Mouse (Mus musculus) telencephalon, adult 2 months (tissue): ENCODE measurements around the gene Ccdc93.

Experiments used
- DNase-seq: peaks from one replicate; pipeline ENCODE4 v3.0.0-alpha.2; 2011; ENCODE audit warnings: low read depth, low spot score

The Ccdc93 gene

DNA sequence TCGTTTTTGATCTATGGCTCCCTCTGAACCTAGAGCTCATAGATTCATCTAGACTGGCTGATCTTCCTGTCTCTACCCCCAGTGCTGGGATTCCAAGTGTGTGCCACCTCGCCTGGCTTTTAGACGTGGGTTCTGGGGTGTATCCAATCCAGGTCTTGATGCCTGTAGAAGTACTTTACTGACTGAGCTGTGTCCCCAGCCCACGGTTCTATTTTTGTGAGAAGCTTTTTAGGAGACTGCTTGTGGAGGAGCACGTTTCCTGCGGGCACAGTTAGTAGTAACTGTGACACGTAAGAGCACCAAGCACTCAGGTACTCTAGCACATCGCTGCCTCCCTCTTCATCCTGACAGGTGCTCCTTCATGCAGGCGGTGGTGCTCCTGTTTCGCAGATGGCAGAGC, 16.4 kb downstream of the Ccdc93 start:
- DNase-seq, result peak; percentile 45

DNA sequence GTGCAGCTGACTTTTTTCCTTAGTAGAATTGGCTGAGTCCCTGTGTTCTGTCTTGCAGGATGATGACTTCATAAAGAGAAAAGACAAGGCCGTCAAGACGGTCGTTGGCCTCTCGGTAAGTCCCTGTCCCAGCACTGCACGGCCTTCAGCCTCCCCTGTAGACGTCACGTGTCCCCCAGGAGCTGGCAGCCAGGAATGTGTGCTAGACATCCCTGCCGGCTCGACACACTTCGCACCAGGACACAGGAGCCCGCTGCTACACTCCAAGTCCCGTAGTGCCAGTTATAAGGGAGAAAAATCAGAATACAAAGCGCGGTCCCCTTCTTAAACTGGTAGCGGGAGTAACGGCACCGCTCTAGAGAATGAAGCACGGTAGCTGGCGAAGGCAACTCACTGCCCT, 17.3 kb downstream of the Ccdc93 start:
- no peak for DNase-seq

DNA sequence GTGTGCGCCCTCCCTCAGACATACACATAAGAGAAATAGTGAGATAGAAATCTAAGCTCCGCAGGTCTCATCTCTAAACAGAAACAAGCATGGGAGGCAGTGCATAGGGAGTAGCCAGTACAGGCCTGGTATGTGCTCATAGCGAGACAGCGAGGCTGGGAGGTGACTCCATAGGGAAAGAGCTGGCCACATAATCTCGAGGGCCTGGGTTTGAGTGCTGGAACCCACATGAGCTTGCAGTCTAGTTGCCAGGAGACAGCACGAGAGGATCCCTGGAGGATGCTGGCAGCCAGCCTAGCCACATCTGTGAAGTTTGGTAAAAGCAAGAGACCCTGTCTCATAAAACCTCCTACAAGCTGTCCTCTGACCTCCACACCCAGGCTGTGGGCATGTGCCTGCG, 20.2 kb downstream of the Ccdc93 start:
- no peak for DNase-seq

DNA sequence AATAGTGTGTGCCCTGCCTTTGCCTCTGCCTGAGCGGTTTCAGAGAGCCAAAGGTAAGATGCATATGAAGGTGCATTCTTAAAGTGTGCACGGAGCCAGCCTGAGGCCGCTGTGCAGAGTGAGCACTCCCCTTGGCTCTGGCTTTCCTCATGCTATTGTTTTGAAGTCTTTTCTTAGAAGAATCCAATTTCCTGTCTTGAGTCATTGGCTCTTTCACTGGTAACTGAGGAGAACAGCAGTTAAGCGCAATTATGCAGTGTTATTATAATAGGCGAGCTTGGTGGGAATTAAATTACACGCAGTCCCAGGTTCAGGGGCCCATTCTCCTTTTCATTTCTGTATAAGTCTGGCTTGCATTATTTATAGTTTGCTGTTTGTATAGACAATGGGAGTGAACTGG, 21.6 kb downstream of the Ccdc93 start:
- DNase-seq, result no peak

DNA sequence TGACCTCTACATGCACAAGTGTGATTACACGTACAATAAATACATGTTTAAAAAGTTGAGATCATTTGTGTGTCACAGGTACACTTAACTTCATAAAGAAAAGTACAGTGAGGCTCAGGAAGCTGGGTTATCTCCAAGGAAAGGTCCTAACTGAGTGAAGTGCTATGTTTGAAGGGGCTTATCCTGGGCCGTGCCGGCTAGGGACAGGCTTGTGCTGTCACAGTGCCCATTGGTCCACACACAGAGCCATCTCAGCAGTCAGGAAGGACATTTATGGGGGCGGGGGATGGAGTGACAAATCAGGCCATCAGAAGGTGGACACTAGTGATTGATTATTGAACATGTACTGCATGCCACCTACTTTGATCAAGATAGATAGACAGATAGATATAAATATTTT, 22.2 kb downstream of the Ccdc93 start:
- DNase-seq, result no peak

DNA sequence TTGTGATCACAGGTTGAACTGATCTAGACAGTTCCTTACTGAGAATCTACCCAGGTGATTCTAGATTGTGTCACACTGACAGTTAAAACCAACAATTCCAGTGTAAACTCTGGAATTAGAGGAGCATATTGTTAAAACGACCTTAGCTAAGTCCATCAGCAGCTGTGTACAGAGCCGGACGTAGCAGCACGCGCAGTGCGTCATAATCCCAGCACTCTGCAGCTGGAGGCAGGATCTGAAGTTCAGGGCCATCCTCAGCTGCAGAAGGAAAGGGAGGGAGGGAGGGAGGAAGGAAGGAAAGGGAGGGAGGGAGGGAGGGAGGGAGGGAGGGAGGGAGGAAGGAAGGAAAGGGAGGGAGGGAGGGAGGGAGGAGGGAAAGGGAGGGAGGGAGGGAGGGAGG, 24.1 kb downstream of the Ccdc93 start:
- no peak for DNase-seq

DNA sequence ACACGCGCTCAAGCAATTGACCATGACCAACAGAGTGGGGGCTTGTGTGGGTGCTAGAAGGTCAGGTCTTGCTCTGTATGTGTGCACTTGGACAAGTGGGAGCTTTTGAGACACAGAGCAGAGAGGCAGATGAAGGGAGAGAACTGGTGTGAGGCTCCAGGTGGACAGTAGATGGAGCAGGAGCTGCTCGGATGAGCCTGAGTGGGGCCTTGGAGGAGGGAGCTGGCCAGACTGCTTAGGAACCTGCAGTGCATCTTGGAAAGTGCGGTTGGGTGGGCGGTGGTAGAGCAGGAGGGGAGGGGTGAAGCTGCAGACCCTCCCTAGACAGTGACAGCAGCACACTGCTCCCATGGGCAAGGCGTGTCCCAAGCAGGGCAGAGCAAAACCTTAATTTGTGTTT, 29.2 kb downstream of the Ccdc93 start:
- no peak for DNase-seq

DNA sequence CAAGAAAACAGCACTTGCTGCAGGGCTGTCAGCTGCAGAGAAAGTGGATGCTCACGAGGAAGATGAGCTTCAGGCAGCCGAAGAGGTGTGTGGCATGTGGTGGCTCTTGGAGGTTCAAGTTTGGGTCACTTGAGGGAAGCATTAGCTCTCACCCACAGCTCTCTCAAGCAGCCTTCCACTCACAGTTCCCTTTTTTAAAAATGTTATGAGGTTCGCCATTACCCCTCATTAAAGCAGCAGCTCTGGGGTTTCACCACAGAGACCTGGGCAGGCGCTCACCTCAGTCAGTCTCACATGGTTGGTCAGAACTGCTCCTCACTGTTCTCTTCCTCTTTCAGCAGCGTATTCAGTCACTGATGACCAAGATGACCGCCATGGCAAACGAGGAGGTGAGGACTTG, 31.0 kb downstream of the Ccdc93 start:
- no peak for DNase-seq

DNA sequence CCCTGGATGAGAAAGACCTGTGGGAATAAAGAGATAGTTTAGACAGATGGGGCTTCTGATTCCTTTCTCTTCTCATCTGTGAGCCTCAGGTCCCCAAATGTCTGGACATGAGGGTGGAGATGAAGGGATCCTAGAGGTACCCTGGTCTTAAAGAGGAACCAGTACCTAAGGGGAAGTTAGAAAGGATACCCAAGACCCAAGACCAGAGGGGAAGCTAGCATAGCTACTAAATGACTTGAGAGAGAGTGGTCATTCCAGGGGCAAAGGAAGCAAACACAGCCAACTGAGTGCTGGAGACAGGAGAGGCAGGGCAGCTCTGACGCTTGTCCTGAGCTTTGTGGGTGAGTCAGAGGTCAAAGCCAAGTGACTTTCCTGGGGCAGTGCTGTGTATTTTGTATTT, 31.8 kb downstream of the Ccdc93 start:
- no peak for DNase-seq

DNA sequence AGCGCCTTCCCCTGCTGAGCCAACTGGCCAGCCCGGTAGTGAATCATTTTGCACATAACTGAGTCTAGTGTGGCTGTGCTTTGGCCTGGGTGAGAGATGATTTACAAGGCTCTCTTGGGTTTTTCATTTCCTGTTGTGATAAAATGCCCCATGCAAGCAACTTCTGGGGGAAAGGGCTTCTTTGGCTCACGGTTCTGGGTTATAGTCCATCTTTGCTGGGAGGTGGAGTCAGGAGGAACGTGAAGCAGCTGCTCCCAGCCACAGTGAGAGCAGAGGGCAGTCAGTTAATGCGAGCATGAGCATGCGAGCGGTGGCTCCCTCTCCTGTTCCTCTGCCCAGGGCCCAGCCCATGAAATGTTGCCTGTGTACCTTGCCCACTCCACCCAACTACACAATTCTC, 33.0 kb downstream of the Ccdc93 start:
- no peak for DNase-seq

DNA sequence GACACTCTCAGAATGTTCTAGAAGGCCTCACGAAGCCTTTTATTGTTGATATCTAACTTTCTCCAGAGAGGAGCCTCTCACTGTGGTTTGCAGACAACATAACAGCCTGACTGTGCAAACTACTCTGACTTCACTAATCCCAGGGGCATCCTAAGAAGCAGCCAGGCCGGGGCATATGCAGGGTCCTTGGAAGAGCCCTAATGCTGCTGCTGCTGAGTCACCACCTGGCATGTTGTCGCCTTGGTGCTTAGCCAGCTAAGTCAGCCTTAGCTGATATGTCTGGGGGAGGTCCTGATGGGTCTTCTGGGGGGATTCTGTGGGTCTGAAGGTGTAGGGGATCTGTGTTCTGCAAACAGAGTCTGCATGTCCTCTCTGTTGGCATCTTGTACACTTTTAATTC, 35.4 kb downstream of the Ccdc93 start:
- no peak for DNase-seq

DNA sequence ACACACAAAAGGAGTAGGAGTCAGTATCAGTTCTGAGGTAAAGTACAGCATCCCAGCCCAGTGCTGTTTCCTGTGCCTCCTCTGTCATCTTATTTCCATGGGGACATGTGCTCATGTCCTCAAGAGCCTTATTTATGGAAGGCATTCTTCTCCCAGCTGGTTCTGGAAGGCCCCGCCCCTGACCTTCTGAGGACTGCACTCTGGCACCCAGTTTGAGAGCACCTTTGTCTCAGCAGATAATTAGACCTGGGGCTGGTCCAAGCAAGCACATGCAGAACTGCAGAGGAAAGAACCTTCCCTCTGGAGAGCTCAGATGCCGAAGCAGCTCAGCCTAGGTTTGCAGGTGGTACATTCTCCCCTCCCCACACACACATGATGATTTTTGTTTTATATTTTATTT, 37.4 kb downstream of the Ccdc93 start:
- no peak for DNase-seq

DNA sequence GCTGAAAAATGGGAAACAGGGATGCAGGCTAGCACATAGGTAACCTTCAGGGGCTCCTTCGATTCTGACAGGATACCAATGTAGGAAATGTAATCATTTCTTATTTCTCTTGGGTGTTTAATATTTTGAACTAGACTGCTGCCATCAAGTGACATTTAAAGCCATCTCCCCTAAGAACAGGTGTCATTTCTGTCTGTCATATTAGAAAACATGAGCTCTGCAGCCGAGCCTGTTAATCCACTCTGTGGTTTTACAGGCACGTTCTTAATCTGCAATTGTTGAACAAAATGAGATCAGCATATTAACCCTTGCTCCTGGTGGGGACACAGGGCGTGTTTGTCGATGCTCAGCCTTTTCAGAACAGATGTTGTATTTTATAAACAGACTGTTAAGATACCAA, 40.7 kb downstream of the Ccdc93 start:
- no peak for DNase-seq

DNA sequence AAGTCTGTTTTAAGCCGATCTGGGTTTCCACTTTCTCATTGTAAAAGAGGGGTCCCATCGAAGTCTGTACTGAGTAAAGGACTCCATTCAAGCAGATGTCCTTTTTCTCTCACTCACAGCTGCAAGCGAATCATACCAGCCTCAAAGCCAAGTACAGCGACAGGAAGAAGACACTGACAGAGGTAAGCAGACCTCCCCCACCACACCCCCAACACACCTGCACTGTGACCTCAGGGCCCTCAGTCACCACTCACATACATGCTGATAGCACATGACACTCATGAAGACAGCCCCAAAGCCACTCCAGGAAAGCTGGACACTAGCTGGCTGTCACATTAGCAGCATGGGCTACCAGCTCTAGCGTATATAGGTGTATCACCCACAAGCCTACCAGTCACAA, 46.9 kb downstream of the Ccdc93 start:
- DNase-seq, result no peak

DNA sequence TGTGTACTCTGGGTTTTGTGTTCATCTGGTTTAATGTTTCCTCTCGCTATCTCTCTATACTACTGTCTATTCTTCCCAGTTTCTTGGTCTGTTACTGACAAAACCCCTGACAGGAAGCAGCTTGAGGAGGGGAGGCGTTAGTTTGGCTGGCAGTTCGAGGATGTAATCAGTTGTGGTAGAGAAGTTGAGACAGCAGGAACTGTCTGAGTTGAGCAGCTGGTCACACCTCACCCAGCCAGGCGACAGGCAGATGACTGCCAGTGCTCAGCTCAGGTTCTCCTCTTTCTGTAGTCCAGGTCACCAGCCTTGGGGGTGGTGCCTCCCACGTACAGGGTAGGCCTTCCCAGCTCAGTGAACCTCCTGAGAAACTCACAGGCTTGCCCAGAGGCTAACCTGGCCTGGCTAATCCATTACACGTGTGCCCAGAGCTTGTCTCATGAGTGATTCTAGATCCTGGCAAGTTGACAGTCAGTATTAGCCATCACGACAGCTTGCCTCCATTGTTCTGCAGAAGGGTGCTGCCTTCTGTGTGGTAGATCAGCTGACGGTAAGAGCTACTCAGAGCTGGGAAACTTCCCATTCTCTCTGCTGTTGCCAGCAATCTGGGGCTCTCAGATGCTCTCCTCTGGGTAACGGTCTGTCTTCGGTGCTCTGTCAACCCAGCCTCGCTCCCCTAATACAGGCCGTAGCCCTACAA, 47.6 kb downstream of the Ccdc93 start:
- DNase-seq, result peak; percentile 58

DNA sequence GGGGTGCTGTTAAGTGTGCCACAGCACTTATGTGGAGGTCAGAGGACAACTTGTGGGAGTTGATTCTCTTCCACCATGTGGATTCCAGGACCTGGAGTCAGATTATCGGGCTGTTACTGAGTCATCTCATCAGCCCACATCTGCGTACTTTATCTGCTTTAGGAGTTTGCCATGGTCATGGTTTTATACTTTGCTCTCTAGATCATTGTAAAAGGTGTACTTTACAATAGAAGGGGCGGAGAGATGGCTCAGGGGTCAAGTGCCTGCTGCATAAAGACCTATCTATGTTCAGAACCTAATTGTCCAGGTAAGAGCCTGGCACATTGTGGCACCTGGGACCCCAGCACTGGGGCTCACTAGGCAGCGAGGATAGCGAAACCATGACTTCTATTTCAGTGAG, 48.6 kb downstream of the Ccdc93 start:
- no peak for DNase-seq

DNA sequence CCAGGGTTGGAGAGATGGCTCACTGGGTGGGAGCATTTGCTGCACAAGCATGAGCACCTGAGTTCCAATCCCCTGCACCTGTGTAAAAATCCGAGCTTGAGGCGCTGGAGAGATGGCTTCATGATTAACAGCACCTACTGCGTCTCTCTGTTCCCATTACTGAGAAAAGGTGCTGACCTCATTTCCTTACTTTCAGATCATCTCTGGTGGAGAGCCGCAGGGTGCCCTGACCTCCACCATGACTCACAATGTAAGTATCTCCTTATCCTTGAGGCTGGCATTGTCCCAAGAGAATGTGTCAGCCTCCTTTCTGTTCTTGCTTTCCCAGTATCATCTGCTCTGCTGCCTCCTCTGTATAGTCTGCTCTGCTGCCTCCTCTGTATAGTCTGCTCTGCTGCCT, 52.2 kb downstream of the Ccdc93 start:
- no peak for DNase-seq

DNA sequence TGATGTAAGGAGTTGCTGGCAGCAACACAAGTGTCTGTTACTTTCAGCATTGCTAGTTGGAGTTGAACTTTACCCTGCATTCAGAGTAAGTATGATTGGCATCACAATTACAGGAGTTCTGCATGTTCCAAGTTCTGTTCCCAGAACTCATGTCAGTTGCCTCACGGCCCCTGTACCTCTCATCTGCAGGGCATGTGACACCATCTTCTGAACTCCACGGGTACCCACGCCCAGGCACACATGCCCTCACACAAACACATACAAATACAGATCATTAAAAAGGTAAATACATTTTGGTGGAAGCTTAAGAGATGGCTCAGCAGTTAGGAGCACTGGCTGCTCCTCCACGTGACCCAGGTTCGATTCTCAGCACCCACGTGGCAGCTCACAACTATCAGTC, 56.0 kb downstream of the Ccdc93 start:
- DNase-seq, result no peak

DNA sequence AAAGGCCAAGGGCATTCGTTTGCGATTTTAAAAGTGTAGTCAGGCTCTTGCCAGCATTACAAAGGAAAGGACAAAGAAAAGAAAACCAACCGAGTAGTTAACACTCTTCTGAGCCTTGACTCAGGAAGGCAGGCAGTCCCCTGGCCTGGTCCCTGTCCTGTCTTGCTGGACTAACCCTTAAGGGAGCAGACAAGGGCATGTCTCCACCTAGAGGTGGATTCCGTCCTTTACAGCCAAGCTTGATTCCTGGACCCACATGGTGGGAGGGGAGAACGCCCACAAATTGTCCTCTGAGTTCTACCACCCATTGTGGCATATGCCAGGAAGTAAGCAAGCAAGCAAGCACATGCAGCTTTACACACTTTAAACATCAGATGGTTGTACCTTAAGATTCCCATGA, 59.4 kb downstream of the Ccdc93 start:
- no peak for DNase-seq

DNA sequence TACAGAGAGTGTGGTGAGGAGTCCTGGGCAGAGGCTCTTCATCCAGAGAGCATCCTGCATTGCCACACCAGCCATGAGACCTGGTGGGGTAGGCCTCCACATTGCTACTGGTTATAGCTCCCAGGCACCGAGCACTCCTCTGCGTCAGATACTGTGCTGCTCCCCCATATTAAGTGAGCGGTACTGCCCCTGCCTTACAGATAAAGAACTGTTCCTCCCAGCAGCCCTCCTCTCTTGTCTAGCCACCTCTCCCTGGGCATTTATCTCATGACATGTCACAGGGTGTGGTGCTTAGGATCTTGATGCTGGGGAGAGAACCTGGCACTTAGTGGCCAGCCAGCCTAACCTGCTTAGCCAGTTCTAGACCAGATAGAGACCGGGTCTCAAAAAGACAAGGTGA, 66.2 kb downstream of the Ccdc93 start:
- DNase-seq, result no peak

DNA sequence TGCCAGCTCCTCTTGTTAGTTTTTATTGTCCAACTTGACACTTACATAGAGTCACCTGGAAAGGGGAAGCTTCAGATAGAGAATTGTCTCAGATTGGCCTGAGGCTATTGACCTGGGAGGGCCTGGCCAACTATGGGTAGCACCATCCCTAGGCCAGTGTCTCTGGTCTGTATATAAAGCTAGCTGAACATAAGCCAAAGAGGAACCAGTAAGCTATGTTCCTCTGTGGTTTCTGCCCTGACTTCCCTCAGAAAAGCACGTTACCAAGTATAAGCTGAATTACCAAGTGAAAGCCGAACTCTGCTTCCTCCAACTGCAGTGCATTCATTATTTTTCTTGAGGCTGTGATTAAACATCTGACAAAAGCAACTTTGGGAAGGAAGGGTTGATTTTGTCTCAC, 77.9 kb downstream of the Ccdc93 start:
- no peak for DNase-seq

DNA sequence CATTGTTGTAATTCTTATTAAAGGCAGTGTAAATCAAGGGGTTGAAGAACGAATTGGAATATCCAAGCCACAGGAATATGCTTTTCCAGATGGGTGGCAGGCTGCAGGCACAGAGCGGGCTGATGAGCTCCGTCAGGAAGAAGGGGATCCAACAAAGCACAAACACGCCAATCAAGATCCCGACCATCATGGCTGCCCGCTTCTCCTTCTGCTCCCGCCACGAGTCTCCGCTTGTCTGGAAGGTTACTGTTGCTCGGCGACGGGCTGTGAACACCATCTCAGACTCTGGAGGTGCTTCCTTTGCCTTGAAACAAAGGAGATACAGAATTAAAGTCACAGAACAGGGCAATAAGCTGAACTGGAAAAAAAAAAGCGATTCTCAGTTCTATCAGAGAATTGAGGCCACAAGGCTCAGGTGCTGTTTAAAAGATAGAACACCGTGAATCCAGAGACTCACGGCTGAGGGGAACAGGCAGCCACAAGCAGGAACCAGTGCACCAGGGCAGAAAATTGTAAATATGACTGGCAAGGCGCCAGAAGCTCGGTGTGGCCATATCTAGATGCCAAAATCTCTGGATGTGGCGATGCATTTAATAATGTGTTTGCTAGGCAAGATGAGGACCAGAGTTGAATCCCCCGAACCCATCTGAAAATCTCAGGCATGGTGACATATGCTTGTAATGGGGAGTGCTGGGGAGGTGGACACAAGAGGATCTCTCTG, 79.7 kb downstream of the Ccdc93 start:
- no peak for DNase-seq

DNA sequence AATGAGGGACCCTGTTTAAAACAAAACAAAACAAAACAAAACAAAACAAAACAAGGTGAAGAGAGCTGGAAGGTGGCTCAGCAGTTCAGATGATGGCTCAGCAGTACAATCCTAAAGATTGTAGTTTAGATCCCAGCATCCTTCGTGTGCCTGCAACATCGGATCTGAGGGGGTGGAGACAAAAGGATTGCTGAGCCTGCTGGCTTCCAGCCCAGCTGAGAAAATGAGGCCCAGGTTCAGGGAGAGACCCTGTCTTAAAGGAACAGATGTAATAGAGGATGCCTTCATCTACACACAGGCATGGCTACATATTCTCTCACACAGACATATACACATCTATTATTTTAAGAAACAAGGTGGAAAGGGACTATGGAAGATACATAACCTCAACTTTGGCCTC, 80.3 kb downstream of the Ccdc93 start:
- no peak for DNase-seq

DNA sequence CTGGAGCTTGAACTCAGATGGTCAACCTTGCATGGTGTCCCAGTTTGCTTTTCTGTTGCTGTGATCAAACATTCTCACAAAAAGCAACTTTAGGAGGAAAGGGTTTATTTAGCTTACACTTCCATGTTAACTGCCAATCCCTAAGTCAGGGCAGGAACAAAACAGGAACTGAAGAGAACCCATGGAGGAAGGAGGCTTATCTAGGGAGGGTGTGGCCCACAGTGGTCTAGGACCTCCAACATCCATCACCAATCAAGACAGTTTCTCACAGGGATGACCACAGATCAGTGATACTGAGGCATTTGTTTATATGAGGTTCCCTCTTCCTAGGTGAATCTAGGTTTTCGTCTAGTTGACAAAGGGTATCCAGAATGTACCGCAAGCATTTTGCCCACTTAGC, 81.1 kb downstream of the Ccdc93 start:
- no peak for DNase-seq
